Mouse (Mus musculus) E14TG2a.4 (cell line): ENCODE results near the gene Hs2st1.

Experiments used
- CTCF ChIP-seq: conservative IDR thresholded peaks from 2 replicates; pipeline ENCODE4 v1.5.1; 2014; ENCODE audit warnings: low read length
- NANOG ChIP-seq: IDR thresholded peaks from 2 replicates; pipeline ENCODE4 v1.6.1; 2014; ENCODE audit warnings: borderline replicate concordance, low read length, mixed read lengths
- POU5F1 ChIP-seq: IDR thresholded peaks from 2 replicates; pipeline ENCODE4 v1.6.1; 2014; ENCODE audit warnings: low read length, borderline replicate concordance

- no peak for TF ChIP-seq CTCF
- no peak for TF ChIP-seq NANOG
- no peak for TF ChIP-seq POU5F1
Observed at GRCm38 (mm10) chr3:144586731-144587130, 16.8 kb upstream of the Hs2st1 start.
